Mouse (Mus musculus) ES-E14 (cell line): ENCODE data around the gene Cpvl.

Source experiments
- CHD2 ChIP-seq: IDR thresholded peaks from 2 replicates; pipeline ENCODE4 v1.6.1; 2014; ENCODE audit warnings: mild to moderate bottlenecking, low read depth, low read length, inconsistent platforms
- HCFC1 ChIP-seq: IDR thresholded peaks from 2 replicates; pipeline ENCODE4 v1.6.1; 2012; ENCODE audit warnings: low read length, inconsistent platforms, borderline replicate concordance; ENCODE audit not compliant: insufficient read depth
- MAFK ChIP-seq: IDR thresholded peaks from 2 replicates; pipeline ENCODE4 v1.6.1; 2014; ENCODE audit warnings: mild to moderate bottlenecking, low read depth, low read length, inconsistent platforms; ENCODE audit not compliant: insufficient read depth
- ZC3H11A ChIP-seq: IDR thresholded peaks from 2 replicates; pipeline ENCODE4 v1.6.1; 2012; ENCODE audit warnings: low read depth, mild to moderate bottlenecking, inconsistent platforms, low read length, borderline replicate concordance
- ZNF384 ChIP-seq: IDR thresholded peaks from 2 replicates; pipeline ENCODE4 v1.6.1; 2012; ENCODE audit warnings: low read depth, low read length, inconsistent platforms

GRCm38 (mm10) chr6:53891109-53891508 is 87.4 kb downstream of the Cpvl start:
- TF ChIP-seq ZNF384 (no peak), CHD2 (no peak), HCFC1 (no peak), ZC3H11A (no peak), MAFK (no peak)
